ENCODE assay signal across 7 mouse cellular contexts in the genomic region with DNA sequence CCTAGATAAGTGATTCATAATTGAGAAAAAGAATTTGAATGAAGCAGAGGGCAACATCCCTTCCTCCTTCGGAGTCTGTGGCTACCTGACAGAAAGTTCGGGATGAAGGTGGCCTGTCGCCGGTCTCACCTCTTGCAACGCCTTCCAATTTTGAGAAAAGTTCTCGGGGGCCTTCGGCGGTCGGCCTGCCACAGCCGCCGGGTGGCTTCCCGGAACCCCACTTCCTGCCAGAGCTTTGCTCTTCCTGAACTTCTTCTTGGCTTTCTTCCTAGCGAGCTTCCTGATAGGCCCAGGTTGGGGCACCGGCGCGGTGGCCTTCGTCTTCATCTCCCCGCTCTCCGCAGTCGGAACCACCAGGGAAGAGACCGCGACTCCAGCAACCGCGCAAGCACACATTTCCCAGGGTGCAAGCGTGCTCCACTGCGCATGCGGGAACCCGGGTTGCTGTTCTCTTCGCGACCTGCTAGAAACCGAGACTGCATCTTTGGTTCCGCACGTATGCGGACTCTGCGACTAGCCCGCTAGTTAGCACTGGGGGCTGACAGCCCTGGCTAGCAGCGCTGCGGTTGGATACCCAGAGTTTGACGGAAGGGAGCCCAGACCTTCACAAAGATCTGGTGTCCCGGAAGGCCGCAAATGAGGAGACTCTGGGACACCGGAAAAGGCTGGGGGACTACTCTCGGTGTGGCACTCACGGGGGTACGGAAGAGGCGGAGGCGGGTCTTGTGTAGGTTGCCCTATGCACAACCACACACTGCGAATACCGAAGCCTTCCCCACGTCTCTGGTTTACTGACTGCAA. TPM values are rescaled to one million over a fixed set of nuclear protein-coding genes. Genes with fewer than 3 reads are reported as not detected.
DNase-seq lines count a peak whose midpoint lies in the region; ATAC-seq lines count a peak whose summit lies in the region.

Gene Rexo4 (minus strand): TSS at position 464 of the 801 bp plus-strand sequence.

- peak within 1 kb of the TSS; percentile 98 for H3K27ac ChIP-seq in embryonic facial prominence, embryonic 10.5 days (replicated peaks)
- peak within 1 kb of the TSS; percentile 95 for H3K27ac ChIP-seq in limb, embryonic 10.5 days
- peak within 1 kb of the TSS; percentile 98 for H3K27ac ChIP-seq in midbrain, embryonic 13.5 days

- H3K4me2 ChIP-seq in midbrain, embryonic 13.5 days (replicated peaks) = peak within 1 kb of the TSS; percentile 91

- H3K9ac ChIP-seq in midbrain, embryonic 13.5 days (replicated peaks) = peak within 1 kb of the TSS; percentile 91

- no peaks in the 10 kb centered on the region for H3K27me3 ChIP-seq in embryonic facial prominence, embryonic 10.5 days (replicated peaks; ENCODE audit: low read depth, poor library complexity, severe bottlenecking)
- H3K27me3 ChIP-seq in limb, embryonic 10.5 days (ENCODE audit: low read depth, poor library complexity, severe bottlenecking) = no peaks in the 10 kb centered on the region
- H3K27me3 ChIP-seq in midbrain, embryonic 13.5 days = no peaks in the 10 kb centered on the region

- peaks cover 26% of the 10 kb centered on the region for H3K4me1 ChIP-seq in embryonic facial prominence, embryonic 10.5 days
- peaks cover 20% of the 10 kb centered on the region for H3K4me1 ChIP-seq in limb, embryonic 10.5 days
- H3K4me1 ChIP-seq in midbrain, embryonic 13.5 days (replicated peaks) = peaks cover 37% of the 10 kb centered on the region

- DNase-seq in adrenal gland, postnatal 10 days = peak; percentile 95
- DNase-seq in embryonic facial prominence, embryonic 10.5 days (ENCODE audit: low spot score) = peak; percentile 94
- peak; percentile 90 for DNase-seq in kidney, adult 11 months
- DNase-seq in limb, embryonic 10.5 days (ENCODE audit: low spot score) = peak; percentile 95
- DNase-seq in spleen, adult 12 weeks (ENCODE audit: low spot score) = peak; percentile 86

- ATAC-seq in granulocyte monocyte progenitor cell, adult 5-6 weeks (replicated peaks; ENCODE audit: poor library complexity, severe bottlenecking) = peak; percentile 95
- ATAC-seq in midbrain, embryonic 13.5 days = peak; percentile 98

- H3K36me3 ChIP-seq in embryonic facial prominence, embryonic 10.5 days (replicated peaks) = peaks cover 32% of the 10 kb centered on the region
- H3K36me3 ChIP-seq in limb, embryonic 10.5 days = peaks cover 32% of the 10 kb centered on the region
- H3K36me3 ChIP-seq in midbrain, embryonic 13.5 days = peaks cover 22% of the 10 kb centered on the region

- under 1% methylated on average over 50 of the region's 50 CpGs for WGBS in embryonic facial prominence, embryonic 10.5 days
- under 1% methylated on average over 50 of the region's 50 CpGs for WGBS in limb, embryonic 10.5 days
- under 1% methylated on average over 50 of the region's 50 CpGs for WGBS in midbrain, embryonic 13.5 days

- H3K4me3 ChIP-seq in embryonic facial prominence, embryonic 10.5 days = peak within 1 kb of the TSS; percentile 86
- peak within 1 kb of the TSS; percentile 63 for H3K4me3 ChIP-seq in limb, embryonic 10.5 days
- H3K4me3 ChIP-seq in midbrain, embryonic 13.5 days (replicated peaks) = peak within 1 kb of the TSS; percentile 81

- H3K9me3 ChIP-seq in embryonic facial prominence, embryonic 10.5 days = peaks cover 6% of the 10 kb centered on the region; the same call in 1 of the 2 replicates
- no peaks in the 10 kb centered on the region for H3K9me3 ChIP-seq in limb, embryonic 10.5 days (replicated peaks)
- H3K9me3 ChIP-seq in midbrain, embryonic 13.5 days = no peaks in the 10 kb centered on the region

RNA-seq across cellular contexts. Expression of gene Rexo4, which starts in this region (rescaled TPM):
- 10 to 100 TPM; 28.6 to 31.0 TPM for total RNA-seq in adrenal gland, postnatal 10 days (2021)
- 56.0 and 59.1 TPM in 2 replicates for polyA plus RNA-seq in embryonic facial prominence, embryonic 10.5 days (2016; fragmentation: Nextera tagmentation; extraction: Ambion mirVana)
- total RNA-seq in granulocyte monocyte progenitor cell, adult 5-6 weeks (2014; fragmentation: Nextera tagmentation) = 42.4 and 47.6 TPM in 2 replicates
- total RNA-seq in granulocyte monocyte progenitor cell, adult 5-6 weeks (2017) = 75.2 and 84.7 TPM in 2 replicates
- polyA plus RNA-seq in limb, embryonic 10.5 days (2016; fragmentation: Nextera tagmentation; extraction: Ambion mirVana) = 59.4 and 61.0 TPM in 2 replicates
- polyA plus RNA-seq in midbrain, embryonic 13.5 days (2015; fragmentation: Nextera tagmentation; extraction: Ambion mirVana) = 33.7 and 36.1 TPM in 2 replicates

Comparison
In these comparisons a context has a peak if more than half of its experiments do, and no peak if none do; other contexts are left out.
1. Peak in every context shown above with its lines: DNase-seq, ATAC-seq, H3K4me3 ChIP-seq and H3K27ac ChIP-seq.